29 mouse cellular contexts compared by ENCODE assay signal in genomic region chr5:110410386-110410785, GRCm38 (mm10). TPM values are rescaled to one million over a fixed set of nuclear protein-coding genes. Genes with fewer than 3 reads are reported as not detected.
DNase-seq lines count a peak whose midpoint lies in the region; ATAC-seq lines count a peak whose summit lies in the region.
"Had no signal": no experiment of that assay in that cellular context is flagged by ENCODE, and none has a peak within 500 bp of the region (broad histone marks: within the 10 kb centered on the region; RNA-seq: fewer than 3 reads in every experiment).

No protein-coding gene starts in this region.

- H3K4me2 ChIP-seq in neural tube, embryonic 15.5 days: no peak overlapping the region
- H3K4me2 ChIP-seq: heart, embryonic 12.5 days; hindbrain, embryonic 14.5 days; kidney, embryonic 15.5 days; limb, embryonic 15.5 days; liver, embryonic 13.5 days; neural tube, embryonic 12.5 days had no signal

- H3K36me3 ChIP-seq in neural tube, embryonic 15.5 days: no peaks in the 10 kb centered on the region; the same call in 1 of the 2 replicates

- no peaks in the 10 kb centered on the region for H3K9me3 ChIP-seq in neural tube, embryonic 15.5 days (replicated peaks)
- H3K9me3 ChIP-seq: G1E; heart, embryonic 12.5 days; kidney, embryonic 15.5 days; limb, embryonic 10.5 days; limb, embryonic 15.5 days; liver, embryonic 13.5 days; neural tube, embryonic 12.5 days had no signal

- H3K4me3 ChIP-seq in neural tube, embryonic 15.5 days (replicated peaks): no peak overlapping the region
- H3K4me3 ChIP-seq: heart, adult 2 months; heart, embryonic 12.5 days; kidney, embryonic 15.5 days; limb, embryonic 10.5 days; limb, embryonic 15.5 days; liver, embryonic 13.5 days; neural tube, embryonic 12.5 days had no signal

- H3K4me1 ChIP-seq in neural tube, embryonic 15.5 days: peaks cover 35% of the 10 kb centered on the region
- H3K4me1 ChIP-seq: kidney, embryonic 15.5 days had no signal

- no peak for ATAC-seq in neural tube, embryonic 15.5 days (ENCODE audit: low FRiP score)
- ATAC-seq: forebrain, embryonic 14.5 days; lung, postnatal 0 days; midbrain, embryonic 16.5 days had no signal

- no peaks in the 10 kb centered on the region for H3K27me3 ChIP-seq in neural tube, embryonic 15.5 days (replicated peaks)
- H3K27me3 ChIP-seq: heart, embryonic 12.5 days; kidney, embryonic 15.5 days; limb, embryonic 15.5 days; liver, embryonic 13.5 days; neural tube, embryonic 12.5 days had no signal

- peak; percentile 52 for DNase-seq in cerebellum, adult 11 months
- DNase-seq in cerebellum, postnatal 4 days (ENCODE audit: low spot score in 2 of 2): no peak
- DNase-seq in neural tube, embryonic 10.5 days (ENCODE audit: extremely low spot score, low spot score): no peak
- peak; percentile 59 to 69 for DNase-seq in cerebellum, postnatal 10 days
- DNase-seq in adrenal gland, adult 18-20 months (ENCODE audit: low spot score in 2 of 2): no peak
- DNase-seq in lung, postnatal 25 days (ENCODE audit: low spot score): no peak
- DNase-seq: adrenal gland, postnatal 14 days; gastrocnemius, postnatal 36 days; heart, adult 2 months; heart, postnatal 4 days; kidney, adult 11 months; kidney, postnatal 25 days; liver, embryonic 13.5 days; lung, adult 18-20 months; right cerebral cortex, postnatal 4 days; thymus, adult 18-20 months; thymus, postnatal 25 days had no signal

- no peak overlapping the region for H3K9ac ChIP-seq in neural tube, embryonic 15.5 days (replicated peaks)
- H3K9ac ChIP-seq: heart, embryonic 12.5 days; hindbrain, embryonic 14.5 days; kidney, embryonic 15.5 days; limb, embryonic 15.5 days; liver, embryonic 13.5 days; neural tube, embryonic 12.5 days had no signal

- WGBS in neural tube, embryonic 15.5 days: 63% methylated on average over 5 of the region's 5 CpGs

- 0 out of 2 replicates have a peak overlapping the region, but pooled peaks have one; percentile 2 for H3K27ac ChIP-seq in neural tube, embryonic 15.5 days (replicated peaks)
- H3K27ac ChIP-seq: heart, adult 2 months; hindbrain, embryonic 14.5 days; kidney, embryonic 15.5 days; limb, embryonic 10.5 days; limb, embryonic 15.5 days; liver, embryonic 13.5 days; neural tube, embryonic 12.5 days; stomach, postnatal 0 days had no signal

RNA-seq across cellular contexts. Expression of gene Fbrsl1, which starts 37.9 kb away (rescaled TPM):
- 16.7 and 19.7 TPM in 2 replicates for polyA plus RNA-seq in neural tube, embryonic 15.5 days (2015; fragmentation: Nextera tagmentation; extraction: Ambion mirVana)
- 10 to 100 TPM; 60.7 to 65.7 TPM for total RNA-seq in adrenal gland, adult 18-20 months (2021)

Comparison
In these comparisons a context has a peak if more than half of its experiments do, and no peak if none do; other contexts are left out.
1. DNase-seq: peak in cerebellum, adult 11 months (single experiment) and cerebellum, postnatal 10 days (2 of 2); none in cerebellum, postnatal 4 days (0 of 2), neural tube, embryonic 10.5 days (single experiment), adrenal gland, adult 18-20 months (0 of 2) and lung, postnatal 25 days (single experiment).